Mouse (Mus musculus) cerebellum, adult 8-10 months (tissue): ENCODE results near the gene Disc1.

Source experiments
- DNase-seq: peaks from one replicate; pipeline ENCODE4 v3.0.0; 2022

The Disc1 gene

DNA sequence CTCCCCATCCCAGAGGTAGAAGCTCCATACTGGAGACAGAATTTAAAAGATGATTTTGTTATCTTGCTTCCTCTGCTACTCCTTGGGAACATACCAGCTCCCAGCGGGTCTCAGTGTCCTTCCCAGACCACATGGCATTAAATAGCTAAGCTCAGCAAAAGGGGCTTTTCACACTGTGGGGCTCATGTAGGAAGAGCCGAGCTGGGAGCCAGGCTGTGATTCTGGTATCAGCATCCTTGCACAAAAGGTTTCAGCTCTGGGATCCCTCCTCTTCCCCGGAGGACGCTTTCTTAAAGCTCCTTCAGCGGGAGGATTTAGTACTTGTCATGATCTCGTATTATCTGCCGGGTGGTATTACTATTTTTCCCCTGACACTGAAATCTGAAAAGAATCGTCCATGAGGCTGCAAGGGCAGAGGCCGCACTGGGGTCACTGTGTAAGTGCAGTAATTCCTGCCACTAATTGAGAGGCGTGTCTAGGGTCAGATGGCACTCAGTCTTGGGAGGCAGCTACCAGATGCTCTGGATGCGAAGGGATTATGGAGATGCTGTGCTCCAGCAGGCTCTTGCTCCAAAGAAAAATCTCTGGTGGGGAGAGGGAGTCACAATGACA lies 223.2 kb downstream of the Disc1 start:
- no peak for DNase-seq

DNA sequence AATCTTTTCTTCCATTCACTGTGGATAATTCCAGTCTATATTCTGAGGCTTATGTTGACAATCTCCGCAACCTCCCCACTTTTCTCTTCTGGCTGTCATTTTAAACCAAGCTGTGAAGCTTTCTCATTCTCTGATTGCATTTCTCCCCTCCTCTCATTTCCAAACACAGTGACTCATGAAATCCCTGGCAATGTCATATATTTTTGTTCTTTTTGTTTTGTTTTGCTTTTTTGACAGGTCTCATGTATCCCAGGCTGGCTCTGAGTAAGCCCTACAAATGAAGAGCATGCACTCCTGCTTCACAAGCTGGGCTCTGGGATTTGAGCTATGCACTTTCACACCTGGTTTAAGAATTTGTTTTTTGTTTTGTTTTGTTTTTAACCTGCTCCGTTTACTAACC lies 225.2 kb downstream of the Disc1 start:
- no peak for DNase-seq

DNA sequence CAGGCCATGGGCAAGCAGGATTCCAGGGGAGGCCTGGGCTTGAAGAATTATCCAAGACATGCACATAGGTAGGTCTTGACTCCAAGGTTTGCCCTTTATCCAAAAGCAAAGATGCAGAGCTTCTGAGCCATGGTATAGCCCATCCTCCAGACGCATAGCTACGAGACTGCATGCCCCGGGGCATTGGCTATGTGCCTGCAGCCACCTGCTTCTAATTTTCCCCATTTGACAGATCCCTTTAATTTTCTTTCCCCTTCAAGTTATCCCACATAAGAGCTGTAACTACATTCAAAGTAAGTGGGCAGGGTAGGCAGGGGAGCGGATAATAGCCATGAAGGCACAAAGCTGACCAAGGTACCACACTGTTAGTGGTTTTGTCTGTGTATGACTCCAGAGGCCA lies 225.9 kb downstream of the Disc1 start:
- DNase-seq = no peak

DNA sequence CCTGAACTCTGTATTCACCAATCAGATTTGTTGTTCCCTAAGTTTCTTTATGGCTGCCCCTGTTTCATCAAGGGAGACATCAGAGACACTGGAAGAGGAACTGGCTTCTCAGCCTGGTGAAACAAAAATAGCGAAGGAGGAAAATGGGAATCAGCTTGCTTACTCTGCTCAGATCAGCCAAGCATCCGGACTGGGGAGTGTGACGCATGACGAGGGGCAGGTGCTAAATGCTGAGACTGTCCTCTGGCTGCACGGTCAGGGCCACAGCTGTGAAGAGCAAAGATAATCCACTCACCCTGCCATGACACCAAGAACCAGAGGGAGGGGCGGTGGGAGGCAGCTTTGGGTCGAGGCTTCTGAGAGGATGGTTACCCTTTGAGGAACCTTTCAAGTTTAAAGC lies 228.5 kb downstream of the Disc1 start:
- no peak for DNase-seq

DNA sequence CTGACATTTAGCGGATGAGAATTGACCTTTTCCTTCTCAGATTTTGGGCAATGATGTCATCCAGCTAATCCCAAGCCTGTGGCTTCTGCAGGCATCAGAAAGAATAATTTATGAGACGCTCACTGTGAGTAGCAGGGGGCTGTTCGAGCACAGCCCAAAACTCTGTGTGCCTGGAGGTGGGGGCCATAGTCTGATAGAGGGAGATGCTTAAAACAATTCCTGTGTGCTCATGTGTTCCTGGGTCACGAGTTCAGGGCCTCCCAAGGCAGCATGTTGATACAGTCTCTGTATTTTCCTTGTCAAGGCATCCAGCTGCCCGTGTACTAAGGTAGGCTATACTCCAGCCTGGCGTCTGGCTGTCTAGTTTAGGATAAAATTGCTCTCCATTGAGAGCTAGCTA lies 229.5 kb downstream of the Disc1 start:
- DNase-seq = no peak

DNA sequence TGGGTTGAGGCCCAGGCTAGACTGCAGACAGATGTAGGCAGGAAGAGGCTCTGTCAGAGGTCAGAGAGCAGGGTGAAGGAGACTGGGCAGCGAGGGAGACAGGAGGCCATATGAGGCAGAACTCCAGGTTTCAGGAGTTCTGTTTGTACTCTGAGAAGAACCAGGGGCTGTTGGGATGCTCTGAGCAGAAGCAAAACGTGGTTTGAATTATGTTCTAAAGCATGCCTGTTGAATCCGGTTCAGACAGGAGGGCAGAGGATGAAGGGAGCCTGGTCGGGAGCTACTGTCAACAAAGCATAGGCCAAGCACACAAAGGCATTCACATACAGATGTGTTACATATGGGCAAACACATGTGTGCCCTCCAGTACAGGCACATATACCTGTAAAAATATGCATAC lies 230.9 kb downstream of the Disc1 start:
- DNase-seq = no peak

DNA sequence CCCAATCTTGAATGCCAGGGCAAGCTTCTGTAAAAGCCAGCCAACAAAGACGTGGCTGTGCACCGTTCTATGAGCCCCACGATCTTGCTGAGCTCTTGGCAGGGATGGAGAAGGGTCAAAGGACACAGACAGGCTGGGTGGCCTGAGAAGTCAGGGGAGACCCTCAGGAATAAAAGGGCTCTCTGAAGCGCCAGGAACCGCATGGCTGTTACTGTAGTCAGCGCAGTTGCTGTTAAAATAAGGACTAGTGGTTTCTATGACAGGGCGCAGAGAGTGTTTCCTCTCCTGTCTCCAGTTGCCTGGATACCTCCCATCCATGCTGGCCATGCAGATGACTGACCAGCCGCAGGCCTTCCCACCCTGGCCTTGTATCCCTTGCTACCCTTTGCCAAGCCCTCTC lies 231.4 kb downstream of the Disc1 start:
- no peak for DNase-seq

DNA sequence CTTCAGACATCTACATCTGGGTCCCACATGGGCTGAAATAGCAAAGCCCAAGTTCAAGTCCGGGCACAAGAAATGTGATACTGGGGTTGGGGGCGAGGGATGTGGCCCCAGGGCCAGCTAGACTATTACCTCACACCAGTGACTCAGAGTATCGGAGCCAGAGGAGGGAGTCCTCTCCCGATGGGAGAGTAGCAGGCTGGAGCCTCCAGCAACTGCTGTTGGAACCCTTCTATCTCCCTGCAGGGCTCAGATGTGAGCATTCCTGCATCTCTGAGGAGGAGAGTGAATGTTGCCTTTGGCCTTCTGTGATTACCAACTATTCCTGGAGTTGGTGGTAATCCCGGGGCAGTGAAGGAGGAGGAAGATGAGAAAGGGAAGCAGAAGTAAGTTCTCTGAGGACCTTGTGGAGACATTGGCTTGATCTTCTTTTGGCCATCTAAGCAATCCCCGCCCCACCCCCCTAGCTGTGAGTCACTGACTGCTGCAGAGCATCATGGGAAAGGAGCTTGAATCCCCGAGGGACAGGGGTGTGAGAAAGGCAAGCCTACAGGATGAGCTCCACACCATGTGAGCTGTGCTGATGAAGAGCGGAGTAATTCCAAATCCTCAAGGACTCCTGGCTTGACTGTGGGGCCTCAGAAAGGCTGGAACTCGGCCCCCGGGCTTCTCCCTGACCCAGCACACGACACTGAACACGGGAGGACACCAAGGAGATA lies 232.1 kb downstream of the Disc1 start:
- DNase-seq = no peak

DNA sequence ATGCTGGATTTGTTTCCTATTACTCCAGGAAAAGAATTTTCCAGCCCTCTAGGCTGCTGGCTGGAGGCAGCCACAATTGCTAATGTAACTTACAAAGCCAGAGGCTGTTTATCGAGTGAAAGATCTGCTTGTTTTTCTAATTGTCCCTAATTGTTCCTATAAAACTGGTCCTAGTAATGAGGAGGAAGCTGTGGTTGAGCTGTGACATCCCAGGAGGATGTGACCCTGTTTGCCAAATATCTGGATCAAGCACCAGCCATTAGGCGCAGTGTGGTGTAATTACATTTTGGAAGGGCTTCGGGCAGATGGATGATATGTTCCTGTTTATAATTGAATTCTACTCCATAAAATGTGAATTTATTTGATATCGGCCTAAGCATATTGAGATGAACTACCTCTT lies 233.3 kb downstream of the Disc1 start:
- no peak for DNase-seq

DNA sequence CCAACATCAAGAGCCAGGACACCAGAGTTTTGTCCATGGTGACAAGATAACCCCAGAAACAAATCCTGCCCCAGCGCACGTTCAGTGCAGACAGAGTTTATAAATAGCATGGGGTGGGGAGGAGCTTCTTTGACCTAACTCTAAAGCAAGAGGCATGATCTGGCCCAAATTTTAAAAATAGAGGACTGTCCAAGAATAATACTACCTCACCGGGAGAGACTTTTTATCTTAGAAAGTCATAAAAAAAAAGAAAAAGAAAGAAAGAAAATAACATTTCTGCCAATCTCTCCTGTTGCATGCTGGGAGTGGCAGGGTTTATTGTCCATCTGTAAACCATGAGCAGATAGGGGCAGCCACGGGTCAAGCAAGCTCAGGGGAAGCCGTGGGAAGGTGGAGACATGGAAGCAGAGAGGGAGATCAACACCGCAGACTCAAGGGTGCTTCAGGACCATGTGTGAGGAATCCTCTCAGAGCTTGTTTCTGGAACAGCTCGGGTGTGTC lies 233.9 kb downstream of the Disc1 start:
- no peak for DNase-seq

DNA sequence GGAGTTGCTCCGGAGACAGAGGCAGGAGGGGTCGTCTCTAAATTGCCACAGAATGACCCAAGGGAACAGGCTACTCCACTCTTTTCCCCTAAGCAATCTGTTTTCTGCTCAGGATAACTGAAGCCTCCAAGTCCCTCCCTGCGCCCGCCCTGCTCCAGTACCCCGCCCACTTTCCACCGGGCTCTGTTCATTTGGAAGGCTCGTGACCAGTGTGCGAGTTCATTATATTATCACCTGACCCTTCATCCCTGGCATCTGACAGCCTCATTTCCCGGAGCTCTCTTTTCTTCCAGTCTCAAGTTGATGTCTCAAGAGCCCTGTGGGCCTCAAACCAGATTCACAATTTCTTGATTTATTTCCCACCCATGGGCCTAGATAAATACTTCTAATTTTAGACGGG lies 237.5 kb downstream of the Disc1 start:
- no peak for DNase-seq

DNA sequence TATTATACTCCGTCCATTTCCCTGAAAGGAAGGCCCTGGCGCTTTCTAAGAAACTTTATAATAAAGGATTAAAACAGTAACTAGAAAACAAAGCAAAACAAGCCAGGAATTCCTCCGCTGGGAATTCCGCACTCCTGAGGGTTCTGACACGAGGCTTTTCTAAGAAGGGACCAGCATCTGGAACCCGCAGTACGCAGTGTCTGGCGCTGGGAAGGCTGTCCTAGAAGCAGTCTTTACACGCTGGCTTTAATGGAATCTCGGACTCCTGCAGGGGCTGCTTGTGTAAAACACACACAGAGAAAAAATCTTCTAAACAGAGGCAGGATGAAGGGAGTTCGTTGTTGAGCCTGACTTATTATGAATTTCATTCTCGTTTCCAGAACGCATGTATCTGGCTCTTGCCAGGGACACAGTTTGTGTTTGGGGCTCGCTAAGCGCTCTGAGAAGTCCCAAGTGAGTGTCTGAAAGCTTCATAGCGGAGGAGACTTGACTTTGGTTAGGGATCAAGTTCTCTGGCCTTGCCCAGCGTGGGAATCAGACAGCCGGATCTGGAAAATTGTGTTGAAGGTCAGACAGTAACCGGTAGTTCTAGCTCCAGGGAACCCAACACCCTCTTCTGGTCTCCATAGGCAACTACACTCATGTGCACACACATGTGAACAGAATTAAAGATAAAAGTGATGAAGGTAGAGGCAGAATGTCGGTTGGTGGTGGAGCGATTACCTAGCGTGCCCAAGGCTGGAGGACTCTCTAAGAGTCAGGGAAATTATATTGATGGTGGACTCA lies 238.1 kb downstream of the Disc1 start:
- no peak for DNase-seq

DNA sequence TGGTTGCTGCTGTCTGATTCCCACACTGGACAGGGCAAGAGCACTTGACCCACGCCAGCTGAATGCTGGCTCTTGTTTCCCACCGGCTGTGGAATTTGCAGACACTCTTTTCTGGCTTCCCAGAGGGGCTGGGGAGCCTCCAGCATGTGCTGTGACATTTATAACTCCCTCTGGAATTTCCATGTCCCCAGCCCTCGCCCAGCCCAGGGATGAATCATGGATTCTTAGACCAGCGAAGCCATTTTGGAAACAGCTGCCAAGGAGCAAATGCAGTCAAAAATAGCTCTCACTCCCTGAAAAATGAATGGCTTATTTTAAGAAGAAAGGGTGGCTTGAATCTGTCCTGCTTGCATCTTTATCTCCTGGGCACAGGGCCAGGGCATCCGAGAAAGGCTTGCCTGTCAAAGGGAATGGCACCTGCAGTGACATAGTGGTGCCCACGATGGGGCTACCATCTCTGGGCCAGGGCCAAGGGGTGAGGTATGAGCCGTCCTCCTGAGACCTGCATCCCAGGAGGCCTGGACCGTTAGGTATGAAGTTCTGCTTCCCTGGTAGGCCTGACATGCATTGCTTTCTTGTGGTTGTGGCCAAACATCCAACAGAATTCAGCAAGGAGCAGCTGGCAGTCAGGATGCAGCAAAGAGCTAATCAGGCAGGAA lies 239.1 kb downstream of the Disc1 start:
- peak; percentile 9 for DNase-seq

DNA sequence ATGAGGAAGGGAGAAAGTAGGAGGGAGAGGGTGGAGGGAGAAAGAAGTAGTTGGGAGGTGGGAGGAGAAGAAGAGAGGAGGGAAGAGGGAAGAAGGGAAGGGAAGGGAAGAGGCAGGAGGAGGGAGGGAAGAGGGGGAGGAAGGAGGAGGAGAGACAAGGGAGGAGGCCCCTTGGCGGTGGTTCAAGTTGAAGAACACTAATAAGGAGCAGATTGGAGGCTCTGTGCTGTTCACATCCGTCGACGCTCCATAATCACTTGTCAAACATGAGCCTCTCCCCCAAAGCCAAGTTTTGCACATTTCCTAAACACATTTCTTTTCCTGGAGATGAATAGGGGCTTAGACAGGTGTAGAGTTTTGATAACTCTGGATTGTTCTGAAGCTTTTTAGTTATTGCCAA lies 245.3 kb downstream of the Disc1 start:
- DNase-seq = no peak

DNA sequence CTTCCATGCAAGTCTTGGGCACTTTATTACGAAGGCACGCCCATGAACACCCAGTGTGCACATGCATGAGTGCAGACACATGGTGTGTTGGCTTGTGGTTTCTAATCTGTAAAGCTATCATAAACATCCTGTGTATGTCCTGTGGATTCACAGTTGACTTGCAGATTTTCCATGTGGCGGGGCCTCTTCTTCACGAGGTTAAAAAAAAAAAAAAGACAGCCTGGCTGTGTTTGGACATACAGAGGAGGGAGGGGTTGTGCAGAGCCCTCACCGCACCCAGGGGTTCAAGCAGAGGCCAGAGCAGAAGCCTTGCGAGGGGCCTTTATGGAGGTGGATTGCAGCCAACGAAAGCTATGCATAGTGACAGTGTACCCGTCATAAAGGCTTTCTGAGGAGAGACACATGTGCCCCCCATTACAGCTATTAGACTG lies 248.0 kb downstream of the Disc1 start:
- no peak for DNase-seq

DNA sequence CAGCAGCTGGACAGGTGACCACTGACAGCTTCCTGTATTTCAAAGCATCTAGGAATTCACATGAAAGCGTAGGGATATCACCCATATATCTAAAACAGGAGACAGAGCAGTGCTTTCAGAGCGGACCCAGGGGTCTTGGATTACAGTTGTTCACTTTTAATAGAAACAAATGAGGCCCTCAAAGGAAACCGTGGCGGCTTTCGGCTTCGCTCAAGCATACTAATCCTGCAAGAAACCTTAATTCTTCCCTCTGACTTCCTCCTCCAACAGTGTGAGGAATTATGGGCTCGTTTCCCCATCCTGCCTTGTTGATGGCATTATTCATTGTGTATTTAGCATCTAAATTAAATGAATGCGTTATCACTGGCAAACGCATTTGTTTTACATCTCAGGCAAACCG lies 252.7 kb downstream of the Disc1 start:
- no peak for DNase-seq

DNA sequence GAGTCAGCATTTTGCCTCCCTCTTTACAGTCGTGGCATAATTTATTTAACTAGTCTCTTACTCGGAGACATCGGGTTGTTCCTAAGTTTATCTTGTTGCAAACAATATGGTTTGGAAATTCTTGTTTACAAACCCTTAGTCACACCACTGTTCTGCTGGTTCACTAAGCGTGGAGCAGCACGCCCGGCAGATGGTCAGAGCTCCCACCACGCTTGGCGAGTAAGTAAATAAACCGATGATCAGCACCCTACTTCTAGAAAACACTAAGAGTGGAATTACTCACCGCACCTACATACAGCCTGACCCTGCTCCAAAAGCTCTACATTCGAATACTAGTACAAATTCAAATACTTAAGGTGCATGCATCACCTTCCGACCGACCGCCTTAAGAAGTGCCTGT lies 256.0 kb downstream of the Disc1 start:
- DNase-seq = no peak
